Mouse (Mus musculus) kidney, postnatal 4 days (tissue): ENCODE results near the gene Ddx46.

Experiments
- DNase-seq, 2 experiments: peaks; one replicate each; pipeline ENCODE4 v3.0.0; 2021; ENCODE audit warnings: mixed read lengths in 2 of 2

Ddx46 gene

GRCm38 (mm10) chr13:55634639-55635127 lies at the start of gene Ddx46:
Gene Ddx46 (plus strand): TSS chr13:55635027.
- DNase-seq, result peak; percentile 95 to 96

- peak in 1 of 2 experiments; percentile 16 for DNase-seq
These were observed 42.8 kb upstream of the Ddx46 start for GRCm38 (mm10) chr13:55591961-55592490.

DNA sequence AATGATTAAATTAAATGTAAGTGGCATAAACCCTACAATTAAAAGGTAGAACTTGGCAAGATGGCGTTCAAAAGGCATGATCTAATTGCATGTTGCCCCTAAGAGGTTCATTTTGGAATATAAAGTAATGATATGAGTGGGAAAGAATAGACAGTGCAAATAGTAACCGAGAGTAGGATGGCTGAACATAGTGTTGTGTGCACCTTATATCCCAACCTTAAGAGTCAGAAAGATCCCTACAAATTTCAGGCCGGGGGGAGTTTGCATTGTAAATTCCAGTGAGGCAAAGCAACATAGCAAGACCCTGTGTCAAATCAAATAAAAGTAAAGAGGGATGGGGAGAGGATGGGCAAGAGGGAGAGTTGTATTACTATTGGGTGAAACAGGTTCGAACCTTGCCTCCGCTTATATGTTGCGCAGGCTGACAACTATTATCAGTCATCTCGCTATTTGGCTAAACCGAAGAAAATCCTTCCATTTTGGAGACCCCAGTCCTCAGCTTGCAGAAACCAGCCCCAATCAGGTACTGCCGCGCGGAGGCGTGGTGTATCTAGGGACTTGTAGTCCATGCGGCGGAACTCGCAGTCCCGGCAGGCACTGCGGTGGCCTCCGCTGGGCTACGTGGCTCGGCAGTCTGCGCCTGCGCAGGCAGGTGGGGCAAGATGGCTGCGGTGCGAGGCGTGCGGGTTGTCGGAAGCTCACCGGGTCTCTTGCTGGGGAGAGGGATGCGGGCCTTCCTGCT lies 42.1 kb upstream of the Ddx46 start:
- peak; percentile 97 to 99 for DNase-seq

DNA sequence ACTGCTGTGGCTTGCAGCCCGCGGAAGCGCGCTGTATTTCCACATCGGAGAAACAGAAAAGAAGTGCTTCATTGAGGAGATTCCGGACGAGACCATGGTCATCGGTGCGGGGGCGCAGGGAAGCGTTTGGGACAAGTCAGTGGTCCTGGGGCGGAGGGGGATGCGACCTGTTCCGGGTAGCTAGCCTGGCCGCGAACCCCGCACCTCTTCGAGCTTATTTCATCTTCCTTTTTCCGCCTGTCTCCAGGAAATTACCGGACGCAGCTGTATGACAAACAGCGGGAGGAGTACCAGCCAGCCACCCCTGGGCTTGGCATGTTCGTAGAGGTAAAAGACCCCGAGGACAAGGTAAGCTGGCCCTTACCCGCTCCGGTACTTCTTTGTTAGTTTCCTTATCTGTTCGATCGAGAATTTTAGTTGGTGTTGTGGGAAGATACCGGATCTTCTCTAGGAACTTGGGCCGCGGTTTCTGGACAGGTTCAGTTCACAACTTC lies 41.5 kb upstream of the Ddx46 start:
- no peak for DNase-seq

DNA sequence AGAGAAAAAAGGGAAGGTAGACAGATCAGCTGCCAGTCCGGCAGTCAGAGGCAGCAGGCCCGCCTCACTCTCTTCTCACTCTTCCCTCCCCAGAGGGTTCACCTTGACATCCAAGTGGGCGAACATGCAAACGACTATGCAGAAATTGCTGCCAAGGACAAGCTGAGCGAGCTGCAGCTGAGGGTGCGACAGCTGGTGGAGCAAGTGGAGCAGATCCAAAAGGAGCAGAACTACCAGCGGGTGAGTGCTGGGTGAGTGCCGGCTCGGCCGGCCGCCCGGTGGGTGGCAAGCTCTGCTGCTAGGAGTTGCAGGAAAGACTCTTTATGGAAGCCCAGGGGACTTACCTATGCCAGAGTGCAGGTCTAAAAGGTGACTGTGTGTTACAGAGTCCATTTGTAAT lies 39.5 kb upstream of the Ddx46 start:
- no peak for DNase-seq

DNA sequence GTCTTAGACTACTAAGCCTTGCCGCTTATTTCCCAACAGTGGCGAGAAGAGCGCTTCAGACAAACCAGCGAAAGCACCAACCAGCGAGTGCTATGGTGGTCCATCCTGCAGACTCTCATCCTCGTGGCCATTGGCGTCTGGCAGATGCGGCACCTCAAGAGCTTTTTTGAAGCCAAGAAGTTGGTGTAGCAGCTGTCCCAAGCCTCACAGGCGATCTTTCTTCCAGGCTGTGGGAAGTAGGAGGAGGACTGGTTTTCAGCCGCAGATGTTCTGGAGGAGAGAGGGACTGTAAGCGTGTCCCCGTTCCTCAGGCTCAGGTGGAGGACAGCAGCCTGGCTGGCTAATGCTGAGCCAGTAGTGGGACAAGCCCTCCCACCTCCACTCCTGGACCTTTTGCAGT lies 38.0 kb upstream of the Ddx46 start:
- no peak for DNase-seq

DNA sequence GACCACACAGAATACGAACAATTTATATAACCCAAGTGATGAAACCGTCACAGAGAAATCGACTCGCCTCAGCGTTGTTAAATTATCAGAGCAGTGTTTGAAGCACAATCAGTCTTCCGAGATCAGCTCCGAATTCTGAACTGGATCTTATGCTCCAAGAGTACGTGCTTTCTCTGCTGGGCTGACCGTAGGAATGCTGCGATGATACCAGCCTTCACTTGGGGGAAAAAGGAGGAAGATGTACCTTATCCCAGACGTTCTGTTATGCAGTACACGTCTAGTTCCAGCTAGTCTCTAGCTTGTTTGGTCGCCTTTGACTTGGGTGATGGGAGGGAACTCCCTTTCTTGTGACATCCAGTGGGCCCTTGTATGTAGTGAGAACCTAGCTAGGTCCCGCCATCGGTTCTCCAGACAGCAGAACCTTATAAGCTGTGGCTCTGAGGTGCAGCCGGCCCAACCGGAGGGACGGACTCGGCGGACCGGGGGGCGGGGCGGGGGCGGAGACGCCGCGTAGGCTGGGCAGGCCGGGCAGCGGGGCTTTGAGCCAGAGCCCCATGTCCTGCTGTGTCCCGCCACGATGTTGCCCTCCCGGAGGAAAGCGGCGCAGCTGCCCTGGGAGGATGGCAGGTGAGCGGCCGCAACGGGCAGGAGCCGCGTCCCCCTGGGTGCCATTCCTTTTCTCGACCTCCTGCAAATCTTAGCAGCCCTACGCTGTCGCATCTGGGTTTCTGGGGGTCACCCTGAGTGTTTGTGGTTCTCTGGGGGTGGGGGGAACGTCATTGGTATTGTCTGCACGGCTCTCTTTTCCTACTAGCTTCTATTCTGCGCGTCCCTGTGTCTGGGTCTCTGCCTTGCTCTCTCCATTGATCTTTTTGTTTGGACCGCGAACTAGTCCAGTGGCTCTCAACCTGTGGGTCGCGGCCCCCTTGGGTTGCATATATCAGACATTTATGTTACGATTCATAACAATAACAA lies 35.0 kb upstream of the Ddx46 start, which contains the start of gene B4galt7:
Gene B4galt7, plus strand, starts transcription at position 331 of the 975 bp plus-strand sequence.
- peak; percentile 92 to 94 for DNase-seq

DNA sequence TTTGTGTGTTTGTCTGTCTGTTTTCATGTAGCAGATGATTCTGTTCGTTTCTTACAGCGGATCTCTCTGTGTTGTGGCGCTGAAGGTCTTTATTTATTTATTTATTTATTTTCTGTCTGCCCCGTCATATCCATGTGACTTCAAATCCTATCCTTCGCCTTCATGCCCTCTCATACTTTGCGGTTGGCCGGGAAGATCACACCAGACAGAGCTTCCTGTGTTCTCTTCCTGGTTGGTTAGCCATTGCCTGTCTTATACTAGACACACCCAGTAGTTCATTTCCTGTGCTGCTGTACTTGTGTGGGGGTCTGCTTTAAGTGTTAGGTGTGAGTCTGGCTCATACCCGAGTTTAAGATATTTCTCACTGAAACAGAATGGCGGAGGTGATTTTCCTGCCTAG lies 34.2 kb upstream of the Ddx46 start:
- DNase-seq, result no peak

DNA sequence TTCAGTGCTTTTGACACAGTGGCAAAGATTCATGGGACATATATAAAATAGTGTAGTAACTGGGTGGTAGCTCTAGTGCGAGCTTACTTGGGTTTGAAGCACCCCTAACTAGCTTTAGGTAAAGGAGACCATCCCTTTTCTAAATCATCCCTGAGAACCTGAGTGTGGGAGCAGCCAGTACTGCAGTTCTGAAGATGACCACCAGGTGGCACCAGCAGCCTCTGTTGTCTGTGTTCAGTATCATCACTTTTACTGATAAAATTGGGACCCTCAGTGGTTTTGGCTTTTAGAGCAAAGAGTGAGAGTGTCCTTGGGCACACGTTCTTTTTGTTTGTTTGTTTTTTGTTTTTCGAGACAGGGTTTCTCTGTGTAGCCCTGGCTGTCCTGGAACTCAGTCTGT lies 33.2 kb upstream of the Ddx46 start:
- DNase-seq, result peak; percentile 91 to 94

GRCm38 (mm10) chr13:55604606-55605005 lies 30.2 kb upstream of the Ddx46 start:
- no peak for DNase-seq

GRCm38 (mm10) chr13:55606899-55607623 lies 27.8 kb upstream of the Ddx46 start:
- DNase-seq, result no peak

GRCm38 (mm10) chr13:55607624-55608006 lies 27.2 kb upstream of the Ddx46 start:
- no peak for DNase-seq

DNA sequence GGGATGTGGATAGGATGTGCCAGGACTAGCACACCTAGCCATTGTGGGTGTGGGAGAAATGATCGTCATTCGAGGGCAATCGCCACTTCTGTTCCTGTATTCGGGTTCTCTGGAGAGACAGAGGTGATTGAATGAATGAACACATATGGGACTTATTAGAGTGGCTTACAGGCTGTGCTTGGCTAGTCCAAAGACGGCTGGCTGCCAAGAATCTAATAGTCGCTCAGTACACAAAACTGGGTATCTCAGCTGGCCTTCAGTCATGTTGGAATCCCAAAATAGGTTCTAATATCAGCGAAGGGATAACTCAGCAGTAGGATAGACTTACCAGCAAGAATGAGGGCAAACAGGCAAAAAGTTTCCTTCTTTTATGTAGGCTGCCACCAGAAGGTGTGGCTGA lies 22.8 kb upstream of the Ddx46 start:
- DNase-seq, result no peak

DNA sequence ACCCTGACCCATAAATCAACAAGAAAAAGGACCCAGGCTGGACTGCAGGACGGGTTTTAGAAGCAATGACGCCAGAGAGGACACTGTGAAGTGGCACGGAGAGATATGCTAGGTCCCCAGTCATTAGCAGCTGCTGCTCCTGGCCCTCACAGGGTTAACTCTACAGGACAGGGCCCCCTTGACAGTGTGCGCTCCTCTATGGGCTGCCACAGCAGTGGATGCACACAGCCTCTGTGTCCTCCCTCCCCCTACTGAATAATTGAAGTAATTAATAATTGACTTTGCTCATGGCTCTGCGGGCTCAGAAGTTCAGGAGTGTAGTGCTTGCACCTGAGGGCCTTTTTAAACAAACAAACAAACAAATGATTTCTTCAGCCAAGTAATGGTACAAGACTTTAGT lies 21.4 kb upstream of the Ddx46 start:
- peak in 1 of 2 experiments; percentile 29 for DNase-seq

GRCm38 (mm10) chr13:55619328-55619727 lies 15.5 kb upstream of the Ddx46 start:
- DNase-seq, result no peak

GRCm38 (mm10) chr13:55620275-55620674 lies 14.6 kb upstream of the Ddx46 start:
- DNase-seq, result no peak

- DNase-seq, result peak; percentile 13 to 40
These were observed 12.6 kb upstream of the Ddx46 start for GRCm38 (mm10) chr13:55622156-55622648.

GRCm38 (mm10) chr13:55622649-55623541 lies 11.9 kb upstream of the Ddx46 start, which contains the start of gene Caml:
Gene Caml (plus strand): TSS chr13:55623005.
- DNase-seq, result peak; percentile 90 to 94

DNA sequence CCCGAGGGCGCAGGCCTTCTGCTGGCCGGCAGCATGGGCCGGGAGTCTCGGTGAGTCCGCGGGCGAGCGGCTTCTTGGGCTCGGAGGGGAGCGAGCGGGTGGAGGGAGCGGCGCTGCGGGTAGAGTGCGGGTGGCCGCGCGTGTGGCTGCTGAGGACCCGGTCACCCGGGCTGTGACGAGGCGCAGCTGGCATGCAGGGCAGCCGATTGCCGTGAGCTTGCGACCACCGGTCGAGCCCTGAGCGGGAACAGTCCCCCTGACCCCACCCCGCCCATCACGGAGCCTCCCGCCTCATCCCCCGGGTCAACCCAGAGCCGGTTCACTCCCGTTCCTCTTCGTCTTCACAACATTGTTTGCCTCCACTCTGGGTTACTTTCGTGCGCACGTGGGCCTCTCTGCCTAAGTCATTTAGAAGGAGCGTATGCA lies 332 bp downstream of the Ddx46 start:
- DNase-seq, result no peak

GRCm38 (mm10) chr13:55636185-55636983 lies 1.6 kb downstream of the Ddx46 start:
- DNase-seq, result no peak
